Mouse (Mus musculus) hindbrain, embryonic 16.5 days (tissue): Measurements from ENCODE around the gene Eif4b. TPM values are rescaled to one million over a fixed set of nuclear protein-coding genes. Genes with fewer than 3 reads are reported as not detected.

ENCODE experiments used
- ATAC-seq: fragments of 200-750 bp; cut with Nextera tagmentation; 2 replicates; pipeline ENCODE4 v1.8.0; 2017; ENCODE audit warnings: moderate TSS enrichment, moderate library complexity
- H3K27ac ChIP-seq: fragments of 300-500 bp; sonication (generic); 2 replicates; pipeline ENCODE4 v1.5.1; 2014; ENCODE audit warnings: low read depth, mild to moderate bottlenecking, control low read depth, low read length, moderate library complexity
- H3K27me3 ChIP-seq: fragments of 300-500 bp; sonication (generic); replicated peaks from 2 replicates; pipeline ENCODE4 v1.6.1; 2014; ENCODE audit warnings: low read length; ENCODE audit not compliant: control insufficient read depth, insufficient read depth
- H3K36me3 ChIP-seq: fragments of 300-500 bp; sonication (generic); 2 replicates; pipeline ENCODE4 v1.6.1; 2014; ENCODE audit warnings: mild to moderate bottlenecking, low read length, moderate library complexity, mixed read lengths; ENCODE audit not compliant: control insufficient read depth, insufficient read depth
- H3K4me1 ChIP-seq: fragments of 300-500 bp; sonication (generic); 2 replicates; pipeline ENCODE4 v1.6.1; 2014; ENCODE audit warnings: low read depth, low read length; ENCODE audit not compliant: control insufficient read depth, insufficient read depth
- H3K4me2 ChIP-seq: fragments of 300-500 bp; sonication (generic); 2 replicates; pipeline ENCODE4 v1.6.1; 2014; ENCODE audit warnings: mild to moderate bottlenecking, low read length, control low read depth, moderate library complexity
- H3K4me3 ChIP-seq: fragments of 300-500 bp; sonication (generic); 2 replicates; pipeline ENCODE4 v1.5.1; 2014; ENCODE audit warnings: mild to moderate bottlenecking, low read length, control low read depth, moderate library complexity
- H3K9ac ChIP-seq: fragments of 300-500 bp; sonication (generic); 2 replicates; pipeline ENCODE4 v1.6.1; 2014; ENCODE audit warnings: low read depth, mild to moderate bottlenecking, control low read depth, low read length, moderate library complexity
- H3K9me3 ChIP-seq: fragments of 300-500 bp; sonication (generic); 2 replicates; pipeline ENCODE4 v1.6.1; 2014; ENCODE audit warnings: mild to moderate bottlenecking, low read length, moderate library complexity; ENCODE audit not compliant: control insufficient read depth
- WGBS: fragments of 180-500 bp; shearing (Covaris S2); extraction: QIAGEN DNeasy Blood & Tissue Kit; methylation state at CpG from one replicate; pipeline ENCODE4 v1.1.7; 2014; 5-methylcytosine and 5-hydroxymethylcytosine counted together
- polyA plus RNA-seq: library from polyadenylated mRNA; unstranded; fragments of >200 nt; fragmentation: Nextera tagmentation; extraction: Ambion mirVana; gene quantifications from 2 replicates; pipeline ENCODE4 v1.2.1, GENCODE M21; 2015

The Eif4b gene
- polyA plus RNA-seq, 1 experiment from 2014 or later: 76.0 TPM

GRCm38 (mm10) chr15:102099771-102100160 lies 26.2 kb downstream of the Eif4b start:
- Histone ChIP-seq H3K4me2 (peak overlapping the region; percentile 77), H3K9ac (peak overlapping the region; percentile 64), H3K36me3 (peaks cover 21% of the 10 kb centered on the region), H3K27ac (peak overlapping the region; percentile 55), H3K9me3 (no peaks in the 10 kb centered on the region), H3K4me1 (peaks cover 45% of the 10 kb centered on the region), H3K27me3 (no peaks in the 10 kb centered on the region; the same call in none of the 2 replicates), H3K4me3 (peak overlapping the region; percentile 49)
- no peak for ATAC-seq
- 27% methylated on average over 8 of the region's 8 CpGs for WGBS

DNA sequence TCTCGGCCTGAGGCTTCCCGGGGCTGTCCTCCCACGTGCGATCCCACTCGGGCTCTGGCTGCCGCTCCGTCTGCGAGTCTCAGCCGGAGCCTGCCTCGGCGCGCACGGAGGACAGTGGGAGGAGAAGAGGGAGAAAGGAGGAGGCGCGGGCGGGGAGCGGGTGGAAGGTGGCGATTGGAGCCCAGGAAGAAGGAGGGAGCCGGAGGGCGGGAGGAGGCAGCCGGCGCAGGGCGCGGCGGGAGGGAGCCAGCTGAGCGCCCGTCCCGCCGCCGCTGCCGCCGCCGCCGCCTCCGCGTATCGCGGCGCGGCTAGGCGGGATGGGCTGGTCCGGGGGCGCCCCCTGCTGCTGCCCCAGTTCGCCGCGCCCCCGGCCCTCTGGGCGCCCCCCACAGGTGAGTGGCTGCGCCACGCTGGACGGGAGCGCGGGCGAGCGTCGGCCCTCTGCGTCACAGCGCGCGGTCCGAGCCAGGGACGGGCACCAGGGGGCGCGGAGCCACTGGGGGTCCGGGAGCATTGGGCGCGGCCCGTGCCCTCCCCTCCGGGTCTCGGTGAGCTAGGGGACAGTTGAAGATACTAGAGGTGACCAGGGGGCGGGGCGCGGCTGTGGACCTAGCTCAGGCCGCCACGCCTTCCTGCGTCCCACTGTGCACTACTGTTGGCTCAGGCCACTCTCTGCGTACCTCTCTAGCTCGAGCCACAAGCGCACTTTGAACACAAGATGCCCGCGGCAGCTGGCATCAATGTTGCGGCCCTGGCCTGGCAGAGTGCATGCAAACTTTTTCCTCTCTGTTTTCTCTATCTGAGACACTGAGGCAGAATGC lies 26.8 kb downstream of the Eif4b start, which contains the start of gene Tns2:
Gene Tns2, plus strand, starts transcription at position 253 of the 821 bp plus-strand sequence.
- ATAC-seq: peak; percentile 46
- Histone ChIP-seq H3K27ac (peak within 1 kb of the TSS; percentile 55), H3K4me1 (peaks cover 50% of the 10 kb centered on the region), H3K4me2 (peak within 1 kb of the TSS; percentile 77), H3K9me3 (no peaks in the 10 kb centered on the region), H3K27me3 (peaks cover 3% of the 10 kb centered on the region), H3K4me3 (peak within 1 kb of the TSS; percentile 49), H3K36me3 (peaks cover 17% of the 10 kb centered on the region), H3K9ac (peak within 1 kb of the TSS; percentile 64)
- under 1% methylated on average over 36 of the region's 82 CpGs for WGBS

GRCm38 (mm10) chr15:102100996-102101671 lies 27.6 kb downstream of the Eif4b start:
- Histone ChIP-seq H3K9ac (peak overlapping the region; percentile 64), H3K4me1 (peaks cover 53% of the 10 kb centered on the region), H3K4me3 (peak overlapping the region; percentile 49), H3K36me3 (peaks cover 9% of the 10 kb centered on the region; the same call in 1 of the 2 replicates), H3K27ac (peak overlapping the region; percentile 55), H3K27me3 (peaks cover 9% of the 10 kb centered on the region), H3K9me3 (no peaks in the 10 kb centered on the region), H3K4me2 (peak overlapping the region; percentile 77)
- ATAC-seq: no peak
- 26% methylated on average over 10 of the region's 10 CpGs for WGBS

DNA sequence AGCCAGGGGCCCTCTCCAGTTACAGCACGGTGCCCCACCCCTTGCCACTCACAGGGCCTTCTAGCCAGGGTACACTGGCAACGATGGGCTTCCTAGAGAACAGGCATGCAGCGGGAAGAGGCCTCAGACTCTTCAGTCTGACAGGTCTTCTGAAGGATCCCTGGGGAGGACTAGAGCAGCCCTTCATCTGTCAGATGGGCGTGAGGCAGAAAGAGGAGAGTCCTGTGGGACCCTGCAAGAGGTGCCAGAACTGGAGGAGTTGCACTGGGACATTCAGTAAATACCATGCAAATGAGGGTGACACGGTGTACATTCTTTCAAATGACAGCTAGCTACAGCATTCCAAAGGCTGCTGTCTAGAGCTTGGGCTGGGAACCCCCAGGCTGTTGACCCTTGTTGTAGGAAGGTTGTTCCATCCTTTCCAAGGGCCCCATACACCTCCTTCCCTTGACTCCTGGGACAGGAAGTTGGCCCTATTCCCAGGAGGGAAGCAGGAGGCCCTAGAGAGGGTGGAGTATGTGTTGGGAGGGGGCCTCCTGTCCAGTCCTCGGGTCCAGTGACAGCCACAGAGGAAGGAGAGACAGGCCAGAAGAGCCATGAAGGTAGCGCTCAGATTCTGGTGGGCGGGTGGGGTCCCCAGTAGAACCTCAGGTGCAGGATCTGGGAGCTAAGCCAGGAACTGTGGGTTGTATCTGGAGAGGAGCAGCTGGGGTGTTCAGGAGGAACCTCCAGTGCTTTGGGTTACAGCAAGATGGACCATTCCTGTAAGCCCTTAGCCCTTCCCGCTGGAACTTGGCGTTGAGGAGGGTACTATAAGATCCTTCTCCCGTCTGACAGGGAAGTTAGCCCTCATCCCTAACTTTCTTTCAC lies 28.3 kb downstream of the Eif4b start:
- Histone ChIP-seq H3K27me3 (peaks cover 11% of the 10 kb centered on the region), H3K9ac (peak overlapping the region; percentile 19; the same call in 1 of the 2 replicates)
- 26% methylated on average over 11 of the region's 11 CpGs for WGBS

DNA sequence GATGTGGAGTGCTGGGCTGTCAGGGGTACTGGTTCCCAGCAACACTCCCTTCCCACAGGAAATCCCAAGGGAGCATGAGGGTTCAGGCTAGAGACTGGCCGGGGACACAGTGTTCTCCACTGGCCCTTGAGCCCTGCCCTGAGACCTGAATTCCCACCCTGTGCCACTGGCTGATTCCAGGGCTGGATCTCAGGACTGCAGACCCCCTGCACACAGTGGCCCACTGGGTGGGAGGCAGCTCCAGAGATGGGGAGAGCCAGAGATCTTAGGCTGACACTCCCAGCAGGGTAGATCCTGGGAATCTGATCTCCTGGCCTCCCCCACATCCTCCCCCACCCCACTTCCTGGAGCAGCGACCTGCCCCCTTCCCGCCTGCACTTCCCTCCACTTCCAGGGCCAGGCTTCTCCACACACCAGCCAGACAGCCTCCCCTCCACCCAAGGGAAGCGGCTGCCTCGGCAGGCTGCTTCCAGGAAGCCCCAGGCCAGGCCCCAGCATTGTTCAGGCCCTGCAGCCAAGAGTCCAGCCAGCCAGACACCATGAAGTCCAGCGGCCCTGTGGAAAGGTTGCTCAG lies 29.1 kb downstream of the Eif4b start:
- no peak for ATAC-seq
- peaks cover 60% of the 10 kb centered on the region for H3K4me1 ChIP-seq
- peaks cover 11% of the 10 kb centered on the region for H3K27me3 ChIP-seq
- WGBS: 16% methylated on average over 6 of the region's 6 CpGs
- peak overlapping the region; percentile 36 for H3K4me2 ChIP-seq
- H3K4me3 ChIP-seq: peak overlapping the region; percentile 29
- peaks cover 5% of the 10 kb centered on the region; the same call in 1 of the 2 replicates for H3K36me3 ChIP-seq
- H3K9ac ChIP-seq: peak overlapping the region; percentile 56
- H3K27ac ChIP-seq: peak overlapping the region; percentile 74
- H3K9me3 ChIP-seq: no peaks in the 10 kb centered on the region

More for the DNA sequence above, 28.3 kb downstream of the Eif4b start:
- H3K9me3 ChIP-seq: no peaks in the 10 kb centered on the region
- H3K4me2 ChIP-seq: peak overlapping the region; percentile 77
- ATAC-seq: peak; percentile 5; the same call in 1 of the 2 replicates
- no peak overlapping the region for H3K4me3 ChIP-seq
- H3K4me1 ChIP-seq: peaks cover 57% of the 10 kb centered on the region
- H3K27ac ChIP-seq: peak overlapping the region; percentile 74
- peaks cover 9% of the 10 kb centered on the region; the same call in 1 of the 2 replicates for H3K36me3 ChIP-seq

DNA sequence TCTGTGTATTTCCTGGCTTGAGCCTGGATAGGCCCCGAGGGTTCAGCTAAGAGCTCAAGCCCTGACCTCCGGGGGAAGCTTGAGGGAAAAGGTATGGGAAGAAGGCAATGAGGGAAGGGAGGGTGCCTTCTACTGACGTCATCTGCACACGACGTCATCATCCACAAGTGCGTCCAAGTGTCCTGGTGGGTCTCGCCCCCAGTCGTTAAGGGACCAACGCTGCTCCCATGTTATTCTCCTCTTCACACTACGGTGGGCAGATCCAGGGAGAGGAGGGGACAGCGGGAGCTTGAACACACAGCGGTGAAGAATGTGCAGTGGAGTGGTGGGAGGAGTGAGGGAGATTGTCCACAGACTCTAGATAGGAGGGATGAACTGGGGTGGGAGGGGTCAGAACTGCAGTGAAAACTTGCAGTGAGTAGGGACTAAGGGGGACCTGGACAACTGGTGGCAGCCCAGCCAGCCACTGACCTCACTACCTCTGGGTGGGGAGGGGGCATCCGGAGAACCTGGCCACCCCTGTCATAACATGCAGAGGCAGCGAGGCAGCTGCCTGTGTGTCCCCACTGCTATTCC lies 29.9 kb downstream of the Eif4b start:
- H3K4me2 ChIP-seq: peak overlapping the region; percentile 36
- peaks cover 60% of the 10 kb centered on the region for H3K4me1 ChIP-seq
- no peak for ATAC-seq
- H3K27ac ChIP-seq: peak overlapping the region; percentile 74
- peak overlapping the region; percentile 56 for H3K9ac ChIP-seq
- H3K36me3 ChIP-seq: no peaks in the 10 kb centered on the region
- 7% methylated on average over 14 of the region's 14 CpGs for WGBS
- H3K9me3 ChIP-seq: no peaks in the 10 kb centered on the region
- peak overlapping the region; percentile 29 for H3K4me3 ChIP-seq
- H3K27me3 ChIP-seq: peaks cover 14% of the 10 kb centered on the region

GRCm38 (mm10) chr15:102103947-102104555 lies 30.5 kb downstream of the Eif4b start:
- Histone ChIP-seq H3K4me3 (peak overlapping the region; percentile 29), H3K4me1 (peaks cover 60% of the 10 kb centered on the region), H3K9ac (peak overlapping the region; percentile 45; the same call in 1 of the 2 replicates), H3K27me3 (peaks cover 14% of the 10 kb centered on the region), H3K27ac (peak overlapping the region; percentile 74; the same call in 1 of the 2 replicates), H3K36me3 (no peaks in the 10 kb centered on the region), H3K4me2 (peak overlapping the region; percentile 36), H3K9me3 (no peaks in the 10 kb centered on the region)
- ATAC-seq: no peak
- 29% methylated on average over 12 of the region's 12 CpGs for WGBS

DNA sequence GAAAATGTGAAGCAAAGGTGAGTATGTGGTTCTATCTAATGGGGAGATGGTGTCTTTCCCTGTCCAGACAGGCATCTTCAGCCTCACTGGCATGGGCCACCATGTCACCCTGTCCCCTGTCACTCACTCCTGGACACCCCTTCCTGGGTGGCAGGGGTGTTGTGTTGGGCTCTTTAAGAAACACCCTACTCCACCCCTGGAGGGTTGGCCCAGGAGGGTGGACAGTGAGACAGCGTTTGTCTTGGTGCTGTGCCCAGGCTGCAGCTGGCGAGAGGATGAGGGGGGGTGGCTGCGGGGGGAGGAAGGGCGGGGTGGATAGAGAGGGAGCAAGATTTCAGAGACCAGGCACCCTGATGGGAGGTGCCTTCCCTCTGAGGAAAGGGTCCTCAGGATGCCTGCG lies 31.8 kb downstream of the Eif4b start:
- Histone ChIP-seq H3K27ac (no peak overlapping the region; the same call in 1 of the 2 replicates), H3K9ac (no peak overlapping the region), H3K4me3 (no peak overlapping the region), H3K9me3 (no peaks in the 10 kb centered on the region), H3K27me3 (peaks cover 14% of the 10 kb centered on the region), H3K4me2 (peak overlapping the region; percentile 24), H3K4me1 (peaks cover 58% of the 10 kb centered on the region), H3K36me3 (no peaks in the 10 kb centered on the region)
- no peak for ATAC-seq
- 29% methylated on average over 5 of the region's 5 CpGs for WGBS
